Mouse (Mus musculus) testis, adult 2 months (tissue): Measurements from ENCODE around the gene Dynll2. TPM values are rescaled to one million over a fixed set of nuclear protein-coding genes. Genes with fewer than 3 reads are reported as not detected.
A peak's percentile ranks its signal among the peaks of the same experiment; 100 is the strongest.

Experiments
- H3K27ac ChIP-seq: fragments of 200-500 bp; 2 replicates; pipeline ENCODE4 v1.5.1; 2012; ENCODE audit warnings: low read depth, low read length; ENCODE audit not compliant: control insufficient read depth, insufficient read depth
- H3K27me3 ChIP-seq: fragments of 200-500 bp; 2 replicates; pipeline ENCODE4 v1.6.1; 2012; ENCODE audit warnings: mild to moderate bottlenecking, low read length, moderate library complexity; ENCODE audit not compliant: control insufficient read depth, insufficient read depth
- H3K36me3 ChIP-seq: fragments of 200-500 bp; 2 replicates; pipeline ENCODE4 v1.6.1; 2012; ENCODE audit warnings: mild to moderate bottlenecking, low read length; ENCODE audit not compliant: control insufficient read depth, insufficient read depth
- H3K4me1 ChIP-seq: fragments of 200-500 bp; 2 replicates; pipeline ENCODE4 v1.6.1; 2012; ENCODE audit warnings: low read length; ENCODE audit not compliant: control insufficient read depth, insufficient read depth
- H3K4me3 ChIP-seq: fragments of 200-500 bp; 2 replicates; pipeline ENCODE4 v1.5.1; 2012; ENCODE audit warnings: low read depth, mild to moderate bottlenecking, low read length, moderate library complexity, mixed read lengths; ENCODE audit not compliant: control insufficient read depth
- CTCF ChIP-seq: fragments of 200-500 bp; IDR thresholded peaks from 2 replicates; pipeline ENCODE4 v1.5.1; 2012; ENCODE audit warnings: low read depth, mild to moderate bottlenecking, inconsistent platforms, low read length, moderate library complexity; ENCODE audit not compliant: control insufficient read depth, insufficient read depth, insufficient replicate concordance
- POLR2A ChIP-seq: fragments of 200-500 bp; IDR thresholded peaks from 2 replicates; pipeline ENCODE4 v1.6.1; 2012; ENCODE audit warnings: low read depth, mild to moderate bottlenecking, inconsistent platforms, low read length, moderate library complexity; ENCODE audit not compliant: control insufficient read depth
- polyA plus RNA-seq: library from polyadenylated mRNA; depleted of rRNA; stranded (reverse); fragments of >200 nt; gene quantifications from 2 replicates; pipeline ENCODE4 v1.2.3, GENCODE M21; 2012; rRNA removed

Dynll2 gene
- polyA plus RNA-seq: 217 and 218 TPM in 2 replicates

- no peaks in the 10 kb centered on the region for H3K36me3 ChIP-seq
- peak within 1 kb of the TSS; percentile 98 for H3K4me3 ChIP-seq
- peak within 1 kb of the TSS; percentile 91 for H3K27ac ChIP-seq
- H3K27me3 ChIP-seq: no peaks in the 10 kb centered on the region
- TF ChIP-seq CTCF (no peak), POLR2A (peak; percentile 91)
- H3K4me1 ChIP-seq: peaks cover 8% of the 10 kb centered on the region
These were observed at the start of gene Dynll2 for GRCm38 (mm10) chr11:87986831-87987793. TSS of gene Dynll2 (minus strand) at chr11:87987533.

- no peak for TF ChIP-seq POLR2A
- TF ChIP-seq CTCF: no peak
- Histone ChIP-seq H3K4me3 (no peak overlapping the region), H3K27ac (no peak overlapping the region), H3K36me3 (no peaks in the 10 kb centered on the region; the same call in 1 of the 2 replicates), H3K27me3 (no peaks in the 10 kb centered on the region), H3K4me1 (no peaks in the 10 kb centered on the region)
These were observed 49.5 kb upstream of the Dynll2 start for GRCm38 (mm10) chr11:88036761-88037251.

DNA sequence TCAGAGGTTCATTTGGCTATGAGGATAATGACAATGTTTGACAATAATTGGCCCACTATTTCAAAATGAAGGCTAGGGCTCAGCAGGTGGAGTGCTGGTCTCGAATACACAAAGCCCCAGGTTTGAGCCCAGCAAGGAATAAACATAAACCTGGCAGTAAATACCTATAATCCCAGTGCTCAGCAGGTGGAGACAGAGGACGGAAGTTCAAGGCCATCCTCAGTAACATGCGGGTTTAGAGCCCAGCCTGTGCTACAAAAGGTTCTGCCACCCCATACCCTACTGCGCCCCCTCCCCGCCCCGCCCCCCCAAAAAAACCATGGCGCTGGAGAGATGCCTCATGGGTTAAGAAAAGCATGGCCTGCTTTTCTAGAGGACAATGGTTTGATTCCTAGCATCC is 48.6 kb upstream of the Dynll2 start:
- Histone ChIP-seq H3K4me3 (no peak overlapping the region), H3K36me3 (no peaks in the 10 kb centered on the region; the same call in 1 of the 2 replicates), H3K27me3 (no peaks in the 10 kb centered on the region), H3K27ac (no peak overlapping the region), H3K4me1 (no peaks in the 10 kb centered on the region)
- TF ChIP-seq CTCF: no peak
- no peak for TF ChIP-seq POLR2A

DNA sequence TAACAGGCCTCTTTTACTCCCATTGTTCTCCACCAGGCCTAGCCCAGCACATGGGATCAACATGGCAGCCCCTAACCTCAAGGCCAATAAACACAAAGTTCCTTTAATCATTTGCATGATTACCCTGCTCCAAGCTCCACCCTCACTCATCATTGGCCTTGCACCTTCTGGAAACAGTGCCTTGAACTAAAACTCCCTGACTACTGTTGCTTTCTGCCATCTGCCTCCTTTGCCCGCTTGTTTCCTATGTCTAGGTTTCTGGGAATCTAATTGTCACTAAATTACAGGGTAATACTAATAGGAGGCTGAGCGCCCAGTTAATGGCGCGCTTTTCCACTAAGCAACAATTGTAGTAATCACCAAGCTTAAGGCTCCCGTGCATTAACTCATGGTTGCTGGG is 44.4 kb upstream of the Dynll2 start:
- Histone ChIP-seq H3K36me3 (no peaks in the 10 kb centered on the region; the same call in 1 of the 2 replicates), H3K27me3 (no peaks in the 10 kb centered on the region), H3K4me1 (no peaks in the 10 kb centered on the region), H3K27ac (no peak overlapping the region), H3K4me3 (no peak overlapping the region)
- TF ChIP-seq POLR2A (no peak), CTCF (no peak)

- Histone ChIP-seq H3K27ac (no peak overlapping the region), H3K36me3 (no peaks in the 10 kb centered on the region; the same call in 1 of the 2 replicates), H3K4me1 (no peaks in the 10 kb centered on the region), H3K4me3 (no peak overlapping the region), H3K27me3 (no peaks in the 10 kb centered on the region)
- TF ChIP-seq POLR2A (no peak), CTCF (no peak)
These were observed 43.5 kb upstream of the Dynll2 start for GRCm38 (mm10) chr11:88030836-88031235.

DNA sequence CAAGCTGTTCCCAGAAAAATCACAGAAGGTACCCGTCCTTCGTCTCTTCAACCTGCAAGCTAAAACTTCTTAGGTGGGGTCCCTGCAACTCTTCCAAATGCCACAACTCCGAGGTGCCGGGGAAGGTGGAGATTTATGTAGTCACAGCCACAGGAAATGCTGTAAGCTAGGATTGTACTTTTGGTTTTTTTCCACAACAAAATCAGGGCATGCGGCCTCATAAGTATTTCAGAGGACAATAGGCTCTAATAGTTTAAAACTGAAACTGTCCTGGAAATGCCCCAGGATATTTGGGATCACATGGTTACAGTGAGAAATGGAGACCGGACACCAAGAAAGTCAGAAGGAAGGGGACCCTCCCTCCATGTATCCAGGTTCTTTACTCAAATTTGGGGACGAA is 42.9 kb upstream of the Dynll2 start:
- Histone ChIP-seq H3K4me1 (no peaks in the 10 kb centered on the region), H3K27ac (peak overlapping the region; percentile 8; the same call in 1 of the 2 replicates), H3K36me3 (no peaks in the 10 kb centered on the region), H3K27me3 (no peaks in the 10 kb centered on the region), H3K4me3 (no peak overlapping the region)
- TF ChIP-seq CTCF: no peak

GRCm38 (mm10) chr11:88028193-88028684 is 40.9 kb upstream of the Dynll2 start:
- Histone ChIP-seq H3K27ac (no peak overlapping the region), H3K36me3 (no peaks in the 10 kb centered on the region), H3K27me3 (no peaks in the 10 kb centered on the region), H3K4me1 (no peaks in the 10 kb centered on the region), H3K4me3 (no peak overlapping the region)
- TF ChIP-seq CTCF (no peak), POLR2A (no peak)
